Mouse (Mus musculus) layer of hippocampus, postnatal 10 days (tissue): ENCODE measurements at regions not wholly inside any gene's neighbourhood (a gene's known extent, or its start where the extent isn't known, plus 50 kb on each side); places are given as distances from the start of the nearest gene placed in this dataset.

Source experiments
- DNase-seq, 2 experiments: peaks; one replicate each; pipeline ENCODE4 v3.0.0; 2021; ENCODE audit warnings: low spot score in 2 of 2

DNA sequence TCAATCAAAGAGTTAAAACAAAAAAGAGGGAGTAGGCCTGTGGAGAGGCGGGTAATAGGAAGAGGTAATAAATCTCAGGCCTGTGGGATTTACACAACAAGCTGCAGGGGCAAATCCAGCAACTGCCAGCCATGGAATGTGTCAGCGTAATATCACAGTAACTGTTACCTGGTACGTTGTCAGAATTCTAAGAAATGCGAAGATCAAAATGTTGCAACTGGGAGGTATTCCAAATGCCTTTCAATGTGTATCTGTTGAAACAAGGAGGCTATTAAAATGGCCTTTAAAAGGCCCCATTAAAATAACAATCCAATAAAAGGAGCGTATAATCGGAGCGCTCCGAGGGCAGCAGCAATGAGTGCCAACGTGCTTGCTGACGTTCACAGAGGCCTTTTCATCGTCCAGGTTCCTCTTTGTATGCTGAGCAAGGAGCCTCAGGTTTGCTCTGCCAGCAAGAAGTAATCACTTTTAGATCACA lies 205.7 kb upstream of the Hhip start:
- no peak for DNase-seq

DNA sequence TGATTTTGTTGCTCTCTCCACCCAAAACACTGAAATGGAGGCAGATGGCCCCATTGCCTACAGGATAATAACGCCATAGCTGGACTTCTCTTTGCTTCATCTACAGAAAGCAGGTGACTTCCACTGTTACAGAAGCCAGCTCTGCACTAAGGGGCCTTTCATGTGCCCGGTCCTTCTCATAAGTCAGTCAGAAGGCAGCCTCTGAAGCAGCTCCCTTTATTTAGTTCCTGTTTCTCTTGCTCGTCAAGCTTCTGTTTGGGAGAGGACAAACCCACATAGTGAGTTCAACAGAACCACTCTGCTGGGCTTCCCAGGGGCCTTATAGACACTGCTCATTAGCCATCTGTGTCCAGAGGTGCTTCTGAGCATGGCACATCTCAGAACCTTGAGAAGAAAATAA lies 205.1 kb upstream of the Hhip start:
- DNase-seq = no peak

DNA sequence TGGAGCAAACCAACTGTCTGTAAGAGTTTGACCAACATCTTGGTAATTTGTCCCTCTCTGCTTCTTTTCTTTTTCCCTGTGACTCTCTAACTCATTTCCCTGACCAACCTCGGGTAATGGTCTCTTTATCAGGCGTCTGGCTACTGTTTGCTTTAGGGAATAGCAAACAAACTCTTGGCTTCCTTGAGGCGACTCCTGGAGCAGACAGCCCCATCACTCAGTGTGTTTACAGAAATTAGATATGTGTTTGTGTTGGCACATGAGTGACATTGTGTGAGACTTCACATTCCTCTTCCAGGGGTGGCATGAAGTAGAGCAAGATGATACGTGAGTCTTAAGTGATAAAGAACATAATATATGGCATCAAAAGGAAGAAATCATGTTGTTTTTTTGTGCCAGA lies 195.7 kb upstream of the Hhip start:
- DNase-seq = no peak

- DNase-seq = no peak
Observed at GRCm38 (mm10) chr8:80251595-80251994, 193.8 kb upstream of the Hhip start.

- no peak for DNase-seq
Observed at GRCm38 (mm10) chr8:80250305-80251161, 192.7 kb upstream of the Hhip start.

DNA sequence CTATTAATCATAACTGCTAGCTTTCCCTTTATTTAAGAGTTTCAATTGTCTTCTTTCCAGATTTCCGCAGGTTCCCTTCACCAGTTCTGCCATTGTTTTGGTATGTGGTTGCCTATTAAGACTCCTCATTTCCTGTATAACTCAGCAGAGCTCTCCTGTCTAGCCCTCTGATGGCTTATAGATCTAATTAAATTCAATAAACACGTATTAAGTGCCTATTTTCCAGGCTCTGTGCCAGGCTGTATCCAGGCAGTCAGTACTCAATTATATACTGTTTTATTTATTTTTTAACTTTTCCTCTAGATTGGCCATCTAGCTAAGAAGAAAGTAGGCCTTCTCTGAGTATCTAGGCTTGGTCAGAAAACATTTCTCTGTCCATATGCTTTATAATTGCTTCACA lies 192.0 kb upstream of the Hhip start:
- DNase-seq = no peak

GRCm38 (mm10) chr8:80239879-80240278 lies 182.1 kb upstream of the Hhip start:
- DNase-seq = no peak

- no peak for DNase-seq
Observed at GRCm38 (mm10) chr8:80210361-80210760, 152.6 kb upstream of the Hhip start.

GRCm38 (mm10) chr8:80204678-80205654 lies 147.2 kb upstream of the Hhip start:
- no peak for DNase-seq

GRCm38 (mm10) chr8:80203769-80204677 lies 146.2 kb upstream of the Hhip start:
- no peak for DNase-seq

DNA sequence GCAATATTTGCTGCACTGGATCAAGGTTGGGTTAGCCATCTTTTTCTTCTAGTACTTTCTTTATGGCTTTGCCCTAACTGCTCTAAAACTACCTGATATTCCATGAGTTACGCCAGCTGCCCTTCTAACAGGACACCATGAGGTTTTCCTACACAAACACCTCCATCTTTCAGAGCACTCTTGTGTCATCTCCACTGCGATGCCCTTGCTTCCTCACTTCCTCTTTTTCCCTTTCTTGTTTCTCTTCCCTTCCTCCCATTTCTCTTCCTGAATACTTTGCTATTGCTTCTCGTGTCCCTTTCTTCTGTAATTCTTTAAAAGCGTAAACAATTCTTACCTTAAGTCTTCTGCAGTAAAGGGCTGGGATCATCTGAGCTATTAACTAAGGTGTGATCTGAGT lies 139.9 kb upstream of the Hhip start:
- no peak for DNase-seq

DNA sequence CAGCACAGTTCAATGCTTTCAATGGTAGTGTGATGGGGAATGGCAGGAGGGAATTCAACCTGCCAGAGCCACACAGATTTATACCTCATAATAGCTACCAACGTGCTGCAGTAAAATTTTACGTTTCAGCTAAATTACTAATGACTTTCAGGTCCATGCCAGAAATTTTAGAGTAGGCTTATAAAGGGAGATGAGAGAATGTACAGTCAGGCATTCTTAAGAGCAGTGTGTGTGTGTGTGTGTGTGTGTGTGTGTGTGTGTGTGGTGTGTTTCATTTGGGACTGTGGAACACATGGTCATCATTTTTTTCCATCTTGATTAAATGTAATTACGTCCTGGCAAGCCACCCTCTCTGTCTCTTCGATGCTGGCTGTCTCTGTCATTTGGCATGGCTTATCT lies 132.7 kb upstream of the Hhip start:
- peak in 1 of 2 experiments; percentile 22 for DNase-seq

GRCm38 (mm10) chr8:80189797-80190509 lies 132.1 kb upstream of the Hhip start:
- peak; percentile 22 to 38 for DNase-seq

DNA sequence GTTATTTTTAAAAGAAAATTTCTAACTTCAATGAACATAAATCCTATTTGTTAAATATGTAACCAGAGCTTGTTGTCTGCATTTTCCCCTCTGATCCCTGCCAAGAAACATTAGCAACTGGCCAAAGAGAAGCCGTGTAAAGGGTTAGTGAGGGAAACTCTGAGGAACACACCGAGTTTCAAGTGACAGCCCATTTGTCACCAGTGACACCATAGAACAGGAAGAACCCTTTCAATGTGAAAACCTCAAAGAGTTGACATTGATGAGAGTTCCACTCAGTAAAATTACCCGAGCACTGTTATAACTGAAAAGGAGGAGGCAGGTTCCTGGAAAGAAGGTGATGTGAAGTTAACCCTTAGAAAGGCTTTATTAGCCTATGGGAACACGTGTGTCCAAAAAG lies 127.5 kb upstream of the Hhip start:
- no peak for DNase-seq

- peak in 1 of 2 experiments; percentile 20 for DNase-seq
Observed at GRCm38 (mm10) chr8:80168688-80169087, 110.9 kb upstream of the Hhip start.

DNA sequence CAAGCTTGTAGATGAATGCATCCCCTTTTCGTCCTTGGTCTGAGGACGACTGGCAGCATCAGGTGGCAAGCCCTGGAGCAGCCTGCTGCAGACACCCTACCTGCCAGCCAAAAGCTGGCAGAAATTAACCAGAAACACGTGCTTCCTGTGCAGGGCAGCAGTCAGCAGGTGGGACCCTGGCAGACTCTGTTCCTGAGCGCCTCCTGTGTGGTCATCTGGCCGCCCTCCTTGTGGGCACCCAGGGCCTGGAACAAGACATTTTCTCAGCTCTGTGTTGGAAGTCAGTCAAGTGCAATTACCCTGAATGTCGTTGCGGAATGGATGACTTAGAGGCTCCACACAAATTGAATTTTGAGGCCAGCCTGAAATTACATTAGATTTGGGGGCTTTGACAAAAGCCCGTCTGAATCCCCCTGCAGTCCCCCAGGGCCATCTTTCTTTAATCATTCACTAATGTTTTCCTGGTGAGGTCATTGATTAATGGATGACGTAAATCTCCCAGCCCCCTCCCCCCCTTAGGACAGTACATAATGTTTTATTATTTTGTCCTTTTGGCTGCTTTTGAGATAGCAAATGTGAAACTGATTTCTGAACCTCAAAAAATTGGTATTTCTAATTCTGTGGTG lies 91.8 kb upstream of the Hhip start:
- DNase-seq = no peak

GRCm38 (mm10) chr8:80147929-80148328 lies 90.1 kb upstream of the Hhip start:
- no peak for DNase-seq

- no peak for DNase-seq
Observed at GRCm38 (mm10) chr8:80138481-80138880, 80.7 kb upstream of the Hhip start.

GRCm38 (mm10) chr8:80120378-80120965 lies 62.7 kb upstream of the Hhip start:
- DNase-seq = no peak
